Mouse (Mus musculus) thymus, postnatal 25 days (tissue): ENCODE data around the gene Ddx49.

Source experiments
- DNase-seq: peaks from one replicate; pipeline ENCODE4 v3.0.0; 2022

Ddx49 gene

DNA sequence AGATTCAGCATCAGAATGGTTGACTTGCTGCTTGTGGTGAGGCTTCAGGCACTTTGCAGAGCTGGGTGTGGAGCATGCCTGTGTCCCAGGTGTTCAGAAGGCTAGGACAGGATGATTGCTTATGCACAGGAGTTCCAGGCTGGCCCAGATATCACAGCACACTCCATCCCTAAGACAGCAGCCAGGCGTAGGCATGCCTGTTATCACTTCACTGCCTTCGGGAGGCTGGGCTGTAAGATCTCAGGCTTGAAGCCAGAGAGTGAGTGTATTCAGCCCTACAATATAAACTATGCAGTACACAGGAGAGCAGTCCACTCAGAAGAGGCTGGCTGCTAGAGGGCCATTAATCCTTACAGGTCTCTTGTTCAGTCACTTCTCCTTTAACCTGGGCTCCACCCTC, 43.2 kb downstream of the Ddx49 start:
- DNase-seq: no peak

DNA sequence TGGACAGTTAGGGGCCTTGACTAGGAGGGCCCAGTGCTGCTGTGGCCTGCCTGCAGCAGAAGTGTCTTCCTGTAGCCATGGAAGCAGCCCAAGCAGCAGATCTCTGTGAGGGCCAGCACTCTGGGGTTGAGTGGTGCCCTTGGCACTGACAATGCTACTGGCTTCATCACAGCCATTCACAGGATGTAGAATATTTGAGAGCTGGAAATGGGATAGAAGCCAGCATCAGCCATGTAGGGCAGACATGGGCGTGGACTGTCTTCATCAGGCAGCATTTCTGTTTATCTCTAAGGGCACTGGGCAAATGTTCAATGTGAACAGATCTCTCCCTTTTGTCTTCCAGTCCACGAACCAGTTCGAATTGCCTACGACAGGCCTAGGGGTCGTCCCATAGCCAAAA, 43.7 kb downstream of the Ddx49 start:
- no peak for DNase-seq

DNA sequence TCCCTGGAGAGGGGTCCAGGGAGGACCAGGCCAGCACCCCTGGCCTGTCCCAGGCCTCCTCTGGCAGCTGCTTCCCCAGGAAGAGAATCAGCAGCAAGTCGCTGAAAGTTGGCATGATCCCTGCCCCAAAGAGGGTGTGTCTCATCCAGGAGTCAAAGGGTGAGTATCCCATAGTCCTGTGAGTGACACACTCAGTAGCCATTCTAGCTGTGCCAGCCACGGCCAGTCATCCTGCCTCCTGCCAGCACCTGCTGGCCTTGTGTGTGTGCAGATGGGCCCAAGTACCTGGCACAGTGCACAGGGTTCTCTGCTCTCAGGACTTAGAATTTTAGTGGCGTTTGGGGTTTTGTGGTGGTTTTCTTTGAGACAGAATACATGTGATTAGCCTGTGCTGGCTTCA, 44.8 kb downstream of the Ddx49 start:
- DNase-seq: no peak

DNA sequence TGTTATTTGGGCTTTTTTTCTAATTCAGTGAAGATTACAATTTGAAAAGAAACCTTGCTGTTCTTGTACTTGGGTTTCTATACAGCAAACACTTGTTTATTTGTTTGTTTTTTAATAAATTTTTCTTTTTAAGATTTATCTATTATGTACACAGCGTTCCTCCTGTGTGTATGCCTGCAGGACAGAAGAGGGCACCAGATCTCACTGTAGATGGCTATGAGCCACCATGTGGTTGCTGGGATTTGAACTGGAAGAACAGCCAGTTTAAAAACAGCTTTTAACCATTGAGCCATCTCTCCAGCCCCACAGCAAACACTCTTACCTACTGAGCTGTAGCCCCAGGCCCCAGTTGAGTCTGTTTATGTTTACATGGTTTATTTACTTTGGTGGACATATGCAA, 47.7 kb downstream of the Ddx49 start:
- DNase-seq: no peak

DNA sequence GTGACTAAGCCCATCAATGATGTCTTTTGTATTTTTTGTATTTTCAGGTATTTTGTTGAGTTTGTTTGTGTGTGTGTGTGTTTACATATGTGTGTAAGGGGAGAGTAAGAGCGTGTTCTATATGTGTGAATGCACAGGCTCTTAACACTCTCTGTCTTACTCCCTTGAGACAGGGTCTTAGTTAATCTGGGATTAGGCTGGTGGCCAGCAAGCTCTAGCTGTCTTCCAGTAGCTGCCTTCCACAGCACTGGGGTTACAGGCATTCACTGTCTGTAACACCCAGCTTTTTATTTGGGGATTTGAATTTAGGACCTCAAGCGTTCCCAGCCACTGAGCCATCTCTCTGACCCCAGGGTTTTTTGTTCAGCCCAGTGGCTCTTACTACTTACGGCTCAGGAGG, 54.4 kb downstream of the Ddx49 start:
- DNase-seq: no peak

DNA sequence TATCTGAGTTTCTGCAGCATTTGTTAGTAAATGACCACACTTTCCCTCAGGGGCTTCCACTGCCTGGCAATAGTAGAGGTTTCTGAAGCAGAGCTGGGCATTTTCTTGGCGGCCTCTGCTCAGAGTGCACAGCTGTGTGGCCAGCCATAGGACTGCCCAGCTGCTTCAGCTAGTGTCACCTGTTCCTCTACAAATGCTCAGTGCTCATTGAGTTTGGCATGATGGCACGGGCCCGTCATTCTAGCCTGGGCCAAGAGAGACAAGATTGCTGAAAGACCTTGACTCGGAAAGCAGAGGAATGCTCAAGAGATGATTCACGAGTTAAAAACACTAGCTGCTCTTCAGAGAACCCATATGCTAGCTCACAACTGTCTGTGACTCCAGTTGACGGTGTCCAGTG, 55.7 kb downstream of the Ddx49 start:
- no peak for DNase-seq
